Mouse (Mus musculus) G1E (cell line): ENCODE results near the gene Zar1l.

Experiments used
- CTCF ChIP-seq: IDR thresholded peaks from 2 replicates; pipeline ENCODE4 v1.5.1; 2012; ENCODE audit warnings: low read depth, low read length, inconsistent platforms, mixed read lengths
- GATA1 ChIP-seq: IDR thresholded peaks from 2 replicates; pipeline ENCODE4 v1.6.1; 2012; ENCODE audit warnings: borderline replicate concordance, low read length, inconsistent platforms, mixed read lengths

- no peak for TF ChIP-seq CTCF
- no peak for TF ChIP-seq GATA1
These were observed 4.2 kb upstream of the Zar1l start, which contains the start of gene Brca2 for GRCm38 (mm10) chr5:150521937-150522866.
